Mouse (Mus musculus) retina, adult 2 months (tissue): ENCODE measurements around the gene Rgs12.
A peak's percentile ranks its signal among the peaks of the same experiment; 100 is the strongest.

Source experiments
- DNase-seq: peaks from one replicate; pipeline ENCODE4 v3.0.0-alpha.2; 2012; ENCODE audit warnings: low read depth, low spot score

The Rgs12 gene

GRCm38 (mm10) chr5:34948861-34949760 is at the start of gene Rgs12:
Gene Rgs12, plus strand, starts transcription at chr5:34949445.
- DNase-seq: peak; percentile 38

GRCm38 (mm10) chr5:34899787-34900469 is 49.3 kb upstream of the Rgs12 start:
- no peak for DNase-seq

DNA sequence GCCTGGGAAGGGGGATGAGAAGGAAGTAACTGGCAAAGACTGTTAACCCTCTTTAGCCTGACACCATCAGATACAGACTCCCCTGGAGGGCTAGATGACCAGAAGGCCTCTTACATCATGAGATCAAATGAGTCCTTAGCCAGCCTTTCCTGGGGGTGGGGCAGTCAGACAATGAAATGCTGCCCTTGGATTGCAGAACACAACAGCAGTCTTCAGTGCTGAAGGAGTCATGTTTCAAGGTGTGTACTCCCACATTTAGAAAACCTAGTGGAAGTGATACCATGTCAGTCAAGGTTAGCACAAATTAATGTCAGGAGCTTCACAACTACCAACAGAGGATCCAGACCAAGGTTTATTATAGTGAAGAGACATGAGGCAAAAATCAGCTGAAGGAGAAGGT is 46.9 kb upstream of the Rgs12 start:
- DNase-seq: no peak

DNA sequence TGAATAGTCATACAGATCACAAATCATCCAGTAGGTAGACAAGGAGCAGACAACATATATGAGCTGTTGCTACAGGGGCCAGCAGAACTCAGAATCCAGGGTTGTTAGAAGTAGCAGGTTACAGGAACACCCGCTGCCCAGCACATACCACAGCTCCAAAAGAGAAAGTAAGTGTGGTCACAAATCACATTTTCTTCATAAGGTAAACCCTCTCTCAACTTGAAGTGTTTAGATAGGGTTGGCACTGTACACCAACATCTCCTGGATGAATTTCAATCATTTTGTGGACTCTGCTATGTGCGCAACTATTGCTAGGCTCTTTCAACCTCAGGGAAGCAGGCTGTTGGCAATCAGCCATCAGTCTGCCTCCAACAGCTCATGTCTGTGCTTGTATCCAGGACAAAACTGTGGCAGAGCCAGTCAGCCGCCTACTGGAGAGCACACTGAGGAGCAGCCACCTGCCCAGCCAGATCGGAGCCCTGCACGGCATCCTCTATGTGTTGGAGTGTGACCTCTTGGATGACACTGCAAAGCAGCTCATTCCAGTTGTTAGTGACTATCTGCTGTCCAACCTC is 46.3 kb upstream of the Rgs12 start:
- DNase-seq: no peak

GRCm38 (mm10) chr5:34904412-34904811 is 44.8 kb upstream of the Rgs12 start:
- DNase-seq: no peak

GRCm38 (mm10) chr5:34907230-34907629 is 42.0 kb upstream of the Rgs12 start:
- DNase-seq: no peak

GRCm38 (mm10) chr5:34907910-34908725 is 41.1 kb upstream of the Rgs12 start, which contains the start of gene Msantd1:
Gene Msantd1, plus strand, starts transcription at chr5:34908012.
- DNase-seq: no peak

- no peak for DNase-seq
These were observed 40.3 kb upstream of the Rgs12 start for GRCm38 (mm10) chr5:34908726-34909633.

DNA sequence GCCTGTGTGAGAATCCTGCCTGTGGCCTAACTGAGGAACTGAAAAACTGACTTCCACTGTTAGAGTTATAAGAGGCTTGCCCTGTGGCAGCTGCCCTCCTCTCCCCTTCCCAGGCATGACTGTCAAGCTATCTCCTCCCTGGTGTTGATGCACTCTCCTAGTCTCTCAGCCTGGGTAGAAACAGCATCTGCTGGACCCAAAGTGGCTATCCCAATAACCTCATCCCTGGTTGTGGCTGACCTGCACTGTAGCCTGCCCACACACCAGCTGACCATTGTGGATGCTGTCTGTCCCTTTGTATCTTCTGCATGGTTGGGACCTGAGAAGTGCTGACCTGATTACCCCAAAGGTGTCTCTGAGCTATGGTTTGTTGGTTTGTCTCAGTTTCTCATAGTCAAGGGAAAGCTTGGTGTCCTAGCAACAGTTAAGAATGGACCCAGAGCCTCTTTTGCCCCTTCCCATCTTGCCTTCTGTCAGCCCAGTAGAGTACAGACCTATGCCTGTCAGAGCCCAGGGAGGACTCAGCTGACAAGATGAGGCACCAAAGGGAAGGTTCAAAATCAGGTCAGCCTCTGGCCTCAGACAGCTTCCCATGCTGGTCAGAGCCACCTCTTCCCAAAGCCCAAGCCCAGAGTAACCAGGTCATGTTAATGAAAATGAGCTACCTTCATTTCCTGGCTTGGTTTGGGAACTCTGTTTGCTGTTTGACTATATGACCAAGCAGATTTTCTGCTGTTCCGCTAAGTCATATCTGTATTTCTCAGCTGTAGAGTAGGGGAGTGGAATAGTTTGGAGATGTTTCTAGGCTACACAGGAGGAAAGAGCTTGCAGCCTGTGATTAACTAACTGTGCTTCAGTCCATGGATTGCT is 39.4 kb upstream of the Rgs12 start:
- DNase-seq: no peak

DNA sequence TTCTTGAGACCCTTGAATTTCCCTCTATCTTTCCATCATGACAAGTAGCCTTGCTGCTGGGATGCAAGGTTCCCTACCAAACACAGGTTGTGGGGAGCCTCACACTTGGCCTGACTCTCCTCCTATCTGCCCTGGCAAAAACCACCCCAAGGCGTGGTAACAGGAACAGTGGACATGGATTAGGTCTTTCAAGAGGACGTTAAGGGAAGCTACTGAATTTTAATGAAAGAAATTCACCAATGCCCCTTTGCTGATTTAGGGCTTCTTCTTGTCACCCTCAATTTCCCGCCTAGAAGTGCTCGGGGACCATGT is 38.8 kb upstream of the Rgs12 start:
- DNase-seq: no peak

DNA sequence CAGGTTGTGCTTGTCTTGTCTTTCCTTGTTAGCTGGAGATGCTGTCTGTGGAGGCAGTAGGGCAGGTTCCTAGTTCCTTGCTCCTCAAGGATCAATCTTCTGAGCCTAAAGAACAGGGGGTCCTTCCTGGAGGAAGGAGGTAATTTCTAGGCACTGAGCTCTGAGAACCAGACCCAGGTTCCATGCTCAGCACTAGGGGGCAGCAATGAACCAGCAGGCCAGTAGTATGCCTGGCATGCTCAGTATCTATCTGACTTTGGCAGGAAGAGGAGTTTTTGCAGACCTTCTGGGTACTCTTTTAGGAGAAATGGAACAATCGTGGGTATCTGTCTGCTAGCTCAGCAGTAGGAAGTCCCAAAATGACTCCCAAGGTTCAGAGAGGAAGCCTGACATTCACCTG is 33.4 kb upstream of the Rgs12 start:
- no peak for DNase-seq

DNA sequence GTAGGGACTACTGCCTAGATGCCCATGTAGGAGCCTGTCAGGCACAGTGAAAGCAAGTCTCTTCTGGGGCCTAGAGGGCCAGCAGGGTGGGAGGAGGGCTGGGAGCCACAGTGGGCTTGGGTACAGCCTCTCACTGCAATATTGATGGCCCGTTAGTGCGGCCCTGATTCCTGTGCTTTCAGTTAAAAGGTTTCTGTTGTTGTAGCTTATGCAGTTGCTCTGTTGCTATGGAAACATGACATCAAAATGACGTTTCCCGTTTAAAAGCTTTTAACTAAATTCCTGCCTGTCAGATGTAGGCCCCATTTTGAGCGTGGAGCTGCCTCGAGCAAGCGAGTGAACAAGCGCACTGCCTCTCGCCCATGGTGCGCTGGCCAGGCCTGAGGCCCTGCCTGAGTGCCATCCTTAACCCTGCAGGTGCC is 32.0 kb upstream of the Rgs12 start:
- DNase-seq: no peak

GRCm38 (mm10) chr5:34918785-34919184 is 30.5 kb upstream of the Rgs12 start:
- DNase-seq: no peak

GRCm38 (mm10) chr5:34922531-34922930 is 26.7 kb upstream of the Rgs12 start:
- DNase-seq: no peak

GRCm38 (mm10) chr5:34923920-34924319 is 25.3 kb upstream of the Rgs12 start:
- DNase-seq: no peak

DNA sequence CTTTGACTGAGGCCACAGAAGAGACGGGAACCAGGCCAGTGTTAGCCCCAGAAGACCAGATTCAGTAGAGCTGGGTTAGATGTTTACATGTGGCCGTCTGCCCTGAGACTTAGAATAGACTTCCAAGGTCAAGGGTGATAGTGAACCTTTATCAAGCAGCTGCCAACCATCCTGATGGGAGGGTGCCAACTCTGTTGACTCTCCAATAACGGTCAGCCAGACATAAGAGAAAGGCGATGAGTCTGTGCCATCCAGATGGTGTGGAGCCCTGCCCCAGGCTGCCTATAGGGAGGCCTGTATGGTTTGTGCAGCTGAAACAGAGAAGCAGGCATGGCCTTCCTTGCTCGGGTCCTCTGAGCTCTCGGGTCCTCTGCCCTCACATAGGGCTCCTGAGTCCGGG is 24.7 kb upstream of the Rgs12 start:
- DNase-seq: no peak

- DNase-seq: no peak
These were observed 21.6 kb upstream of the Rgs12 start for GRCm38 (mm10) chr5:34927648-34928047.

DNA sequence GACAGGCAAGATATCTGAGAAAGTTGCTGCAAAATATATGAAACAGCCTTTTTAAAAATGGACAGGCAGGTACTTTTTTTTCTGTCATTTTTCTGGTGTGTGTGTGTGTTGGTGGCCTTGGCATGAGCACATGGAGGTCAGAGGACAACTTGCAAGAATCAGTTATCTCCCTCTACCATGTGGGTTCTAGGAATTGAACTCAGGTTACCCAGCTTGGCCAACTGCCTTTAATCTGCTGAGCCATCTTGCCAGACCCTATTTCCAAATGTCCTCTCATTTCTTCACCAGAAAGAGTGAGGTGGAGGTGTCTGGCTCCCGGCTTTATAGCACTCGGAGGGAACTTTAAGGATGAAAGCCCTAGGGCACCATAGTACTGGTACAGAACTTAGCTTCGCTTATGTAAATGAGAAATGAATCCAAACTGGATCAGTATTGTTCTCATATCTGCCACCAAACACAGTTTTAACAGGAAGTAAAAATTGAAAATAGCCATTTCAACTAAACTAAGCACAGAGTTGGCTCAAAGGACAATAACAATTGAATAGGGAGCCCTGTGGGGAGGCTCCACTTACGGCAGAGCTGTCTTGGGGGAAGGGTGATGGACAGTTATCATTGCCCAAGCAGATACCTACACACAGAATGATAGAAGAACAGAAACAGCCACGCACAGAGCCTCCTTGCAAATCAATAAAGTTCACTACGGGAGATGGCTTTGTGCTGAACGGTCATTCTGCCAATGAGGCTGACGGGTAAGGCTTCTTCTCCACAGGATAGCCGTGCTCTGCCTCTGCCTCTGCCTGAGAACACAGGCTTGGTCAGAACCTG is 18.9 kb upstream of the Rgs12 start:
- no peak for DNase-seq

GRCm38 (mm10) chr5:34931091-34931490 is 18.2 kb upstream of the Rgs12 start:
- no peak for DNase-seq
